Mouse (Mus musculus) neural tube, embryonic 10.5 days (tissue): Measurements from ENCODE around the gene Vstm4.

Experiments used
- DNase-seq: peaks from one replicate; pipeline ENCODE4 v3.0.0-alpha.2; 2017; ENCODE audit warnings: low spot score; ENCODE audit errors: extremely low spot score

Vstm4 gene

GRCm38 (mm10) chr14:32856681-32857328 is at the start of gene Vstm4:
Gene Vstm4 (plus strand): TSS chr14:32856756.
- peak; percentile 76 for DNase-seq

GRCm38 (mm10) chr14:32810111-32810510 is 46.4 kb upstream of the Vstm4 start:
- no peak for DNase-seq

- no peak for DNase-seq
Measured at GRCm38 (mm10) chr14:32812429-32812828, 44.1 kb upstream of the Vstm4 start.

- DNase-seq: no peak
Measured at GRCm38 (mm10) chr14:32814961-32815360, 41.6 kb upstream of the Vstm4 start.

GRCm38 (mm10) chr14:32816533-32816932 is 40.0 kb upstream of the Vstm4 start:
- DNase-seq: no peak

GRCm38 (mm10) chr14:32817258-32817657 is 39.3 kb upstream of the Vstm4 start:
- DNase-seq: no peak

GRCm38 (mm10) chr14:32819297-32819696 is 37.3 kb upstream of the Vstm4 start:
- no peak for DNase-seq

GRCm38 (mm10) chr14:32822812-32823211 is 33.7 kb upstream of the Vstm4 start:
- DNase-seq: no peak

- DNase-seq: no peak
Measured at GRCm38 (mm10) chr14:32823861-32824260, 32.7 kb upstream of the Vstm4 start.

- no peak for DNase-seq
Measured at GRCm38 (mm10) chr14:32824267-32825150, 32.0 kb upstream of the Vstm4 start.

GRCm38 (mm10) chr14:32825426-32826032 is 31.0 kb upstream of the Vstm4 start:
- DNase-seq: peak; percentile 64

GRCm38 (mm10) chr14:32827165-32827564 is 29.4 kb upstream of the Vstm4 start:
- DNase-seq: no peak

GRCm38 (mm10) chr14:32827994-32828650 is 28.4 kb upstream of the Vstm4 start:
- no peak for DNase-seq

- DNase-seq: no peak
Measured at GRCm38 (mm10) chr14:32833847-32834246, 22.7 kb upstream of the Vstm4 start, which contains the start of gene Fam170b. Gene Fam170b (plus strand): TSS chr14:32833962.

GRCm38 (mm10) chr14:32835181-32835580 is 21.4 kb upstream of the Vstm4 start:
- DNase-seq: no peak

GRCm38 (mm10) chr14:32835596-32835995 is 21.0 kb upstream of the Vstm4 start:
- no peak for DNase-seq

- no peak for DNase-seq
Measured at GRCm38 (mm10) chr14:32836191-32836590, 20.4 kb upstream of the Vstm4 start.

- DNase-seq: no peak
Measured at GRCm38 (mm10) chr14:32842052-32842451, 14.5 kb upstream of the Vstm4 start.

GRCm38 (mm10) chr14:32854059-32854458 is 2.5 kb upstream of the Vstm4 start:
- DNase-seq: no peak

GRCm38 (mm10) chr14:32856246-32856645 is 310 bp upstream of the Vstm4 start:
- no peak for DNase-seq

GRCm38 (mm10) chr14:32858361-32858760 is 1.8 kb downstream of the Vstm4 start:
- no peak for DNase-seq
